Mouse (Mus musculus) heart, adult 2 months (tissue): ENCODE measurements around the gene Psma5. TPM values are rescaled to one million over a fixed set of nuclear protein-coding genes. Genes with fewer than 3 reads are reported as not detected.

ENCODE experiments used
- DNase-seq, 2 experiments: peaks; one replicate each; pipeline ENCODE4 v3.0.0; 2021
- H3K27ac ChIP-seq: fragments of 200-600 bp; 2 replicates; pipeline ENCODE4 v1.8.1; 2022
- H3K27me3 ChIP-seq: fragments of 200-500 bp; 2 replicates; pipeline ENCODE4 v1.6.1; 2012; ENCODE audit warnings: mild to moderate bottlenecking, low read length, inconsistent platforms, mixed read lengths; ENCODE audit not compliant: control insufficient read depth, insufficient read depth
- H3K36me3 ChIP-seq: fragments of 200-500 bp; 2 replicates; pipeline ENCODE4 v1.6.1; 2012; ENCODE audit warnings: low read length, inconsistent platforms; ENCODE audit not compliant: control insufficient read depth, insufficient read depth
- H3K4me1 ChIP-seq: fragments of 200-500 bp; 2 replicates; pipeline ENCODE4 v1.6.1; 2011; ENCODE audit warnings: low read length; ENCODE audit not compliant: control insufficient read depth, insufficient read depth
- H3K4me3 ChIP-seq: fragments of 200-600 bp; 2 replicates; pipeline ENCODE4 v1.8.1; 2022
- H3K79me2 ChIP-seq: fragments of 200-500 bp; replicated peaks from 2 replicates; pipeline ENCODE4 v1.6.1; 2012; ENCODE audit warnings: mild to moderate bottlenecking, inconsistent platforms, low read length, moderate library complexity, mixed read lengths; ENCODE audit not compliant: control insufficient read depth, insufficient read depth
- H3K9ac ChIP-seq: fragments of 200-500 bp; 2 replicates; pipeline ENCODE4 v1.6.1; 2012; ENCODE audit warnings: low read depth, mild to moderate bottlenecking, control low read depth, inconsistent platforms, low read length, mixed read lengths
- CTCF ChIP-seq: fragments of 200-600 bp; IDR thresholded peaks from 2 replicates; pipeline ENCODE4 v1.8.1; 2022; ENCODE audit warnings: antibody characterized with exemption, mild to moderate bottlenecking, moderate library complexity
- EP300 ChIP-seq: fragments of 200-500 bp; IDR thresholded peaks from 2 replicates; pipeline ENCODE4 v1.6.1; 2011; ENCODE audit warnings: low read depth, low read length, control low read depth; ENCODE audit not compliant: insufficient read depth
- POLR2A ChIP-seq: fragments of 200-500 bp; IDR thresholded peaks from 2 replicates; pipeline ENCODE4 v1.6.1; 2011; ENCODE audit warnings: mild to moderate bottlenecking, low read depth, low read length, control low read depth; ENCODE audit not compliant: insufficient read depth
- WGBS: fragments of 180-500 bp; shearing (Covaris S2); methylation state at CpG from one replicate; pipeline ENCODE4 v1.1.7; 2018; 5-methylcytosine and 5-hydroxymethylcytosine counted together
- intact Hi-C: fragments of 180-260 bp; cut with DNase I; formaldehyde crosslinking; loops from one replicate; pipeline ENCODE4 v1.15.1; 2025
- polyA plus RNA-seq: library from polyadenylated mRNA; depleted of rRNA; stranded (reverse); fragments of >200 nt; gene quantifications from 2 replicates; pipeline ENCODE4 v1.2.3, GENCODE M21; 2012
- total RNA-seq, 2 experiments: library from RNA; stranded (reverse); gene quantifications; 2 replicates each; pipeline ENCODE4 v1.2.3; 2021

The Psma5 gene
- total and polyA plus RNA-seq, 3 experiments, result 42.4 to 49.9 (median 48.1) TPM

DNA sequence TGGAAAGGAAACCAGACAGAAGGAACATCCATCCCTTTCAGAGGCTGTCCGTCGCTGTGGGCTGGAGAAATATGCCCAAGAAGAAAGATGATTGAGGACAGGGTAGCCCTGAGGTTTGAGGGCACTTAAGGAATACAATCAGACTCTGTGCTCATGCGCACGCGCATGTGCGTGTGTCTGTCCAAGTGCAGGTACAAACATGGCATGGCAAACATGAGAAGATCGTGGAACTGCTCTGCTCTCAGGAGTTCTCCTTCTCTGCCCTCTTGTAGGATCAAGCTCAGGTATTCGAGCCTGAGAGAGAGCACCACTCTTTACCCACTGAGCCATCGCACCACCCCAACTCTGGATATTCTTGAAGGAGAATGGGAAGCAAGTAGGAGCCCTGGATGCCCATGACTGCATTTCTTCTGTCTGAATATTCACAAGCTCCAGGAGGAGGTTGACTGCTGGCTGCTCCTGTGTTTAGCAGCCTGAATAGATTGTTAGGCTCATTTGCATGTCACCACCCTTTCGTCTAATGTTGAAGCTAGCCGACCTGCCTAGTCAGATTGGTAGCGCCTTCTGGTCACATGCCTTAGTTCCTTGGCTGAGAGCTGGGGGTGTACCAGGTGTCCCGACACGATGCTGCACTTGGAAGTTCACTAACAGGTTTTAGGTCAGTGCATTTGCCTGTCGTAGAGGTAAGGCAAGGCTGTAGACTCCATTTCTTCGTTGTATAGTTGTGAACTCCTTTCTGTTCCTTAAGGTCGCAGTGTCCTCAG lies 34.5 kb downstream of the Psma5 start:
- Histone ChIP-seq H3K4me3 (no peak overlapping the region), H3K36me3 (peaks cover 5% of the 10 kb centered on the region), H3K79me2 (no peaks in the 10 kb centered on the region), H3K27me3 (no peaks in the 10 kb centered on the region), H3K4me1 (peaks cover 20% of the 10 kb centered on the region), H3K9ac (no peak overlapping the region), H3K27ac (no peak overlapping the region)
- DNase-seq, result no peak
- TF ChIP-seq CTCF (no peak), POLR2A (no peak), EP300 (no peak)
- intact Hi-C loops, result no loop called here
- WGBS, result 78% methylated on average over 17 of the region's 17 CpGs

DNA sequence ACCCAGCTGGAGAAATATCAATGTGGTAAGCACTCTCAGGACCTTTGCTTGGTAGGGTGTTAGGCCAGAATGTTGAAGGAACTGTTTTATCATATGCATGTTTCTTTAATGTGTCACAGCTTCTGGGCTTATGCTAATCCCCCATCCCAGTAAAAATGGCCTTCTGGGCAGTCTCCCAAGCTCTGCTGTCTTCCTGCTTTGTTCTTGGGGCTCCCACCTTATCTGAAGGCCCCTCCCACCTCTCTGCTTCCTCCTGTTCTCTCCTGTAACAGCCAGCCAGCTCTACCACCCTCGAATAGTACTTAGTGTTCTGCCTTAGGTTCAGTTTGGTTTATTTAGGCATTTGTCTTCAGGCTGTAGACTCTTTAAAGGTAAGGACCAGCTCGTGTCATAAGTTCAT lies 37.7 kb downstream of the Psma5 start:
- H3K27me3 ChIP-seq, result no peaks in the 10 kb centered on the region
- no peak for DNase-seq
- peaks cover 5% of the 10 kb centered on the region for H3K36me3 ChIP-seq
- intact Hi-C loops, result no loop called here
- TF ChIP-seq POLR2A (no peak), CTCF (no peak), EP300 (no peak)
- no peak overlapping the region for H3K4me3 ChIP-seq
- WGBS, result 23% methylated on average over 2 of the region's 2 CpGs
- peak overlapping the region; percentile 81 for H3K27ac ChIP-seq
- no peaks in the 10 kb centered on the region for H3K79me2 ChIP-seq
- H3K4me1 ChIP-seq, result peaks cover 26% of the 10 kb centered on the region
- H3K9ac ChIP-seq, result no peak overlapping the region

DNA sequence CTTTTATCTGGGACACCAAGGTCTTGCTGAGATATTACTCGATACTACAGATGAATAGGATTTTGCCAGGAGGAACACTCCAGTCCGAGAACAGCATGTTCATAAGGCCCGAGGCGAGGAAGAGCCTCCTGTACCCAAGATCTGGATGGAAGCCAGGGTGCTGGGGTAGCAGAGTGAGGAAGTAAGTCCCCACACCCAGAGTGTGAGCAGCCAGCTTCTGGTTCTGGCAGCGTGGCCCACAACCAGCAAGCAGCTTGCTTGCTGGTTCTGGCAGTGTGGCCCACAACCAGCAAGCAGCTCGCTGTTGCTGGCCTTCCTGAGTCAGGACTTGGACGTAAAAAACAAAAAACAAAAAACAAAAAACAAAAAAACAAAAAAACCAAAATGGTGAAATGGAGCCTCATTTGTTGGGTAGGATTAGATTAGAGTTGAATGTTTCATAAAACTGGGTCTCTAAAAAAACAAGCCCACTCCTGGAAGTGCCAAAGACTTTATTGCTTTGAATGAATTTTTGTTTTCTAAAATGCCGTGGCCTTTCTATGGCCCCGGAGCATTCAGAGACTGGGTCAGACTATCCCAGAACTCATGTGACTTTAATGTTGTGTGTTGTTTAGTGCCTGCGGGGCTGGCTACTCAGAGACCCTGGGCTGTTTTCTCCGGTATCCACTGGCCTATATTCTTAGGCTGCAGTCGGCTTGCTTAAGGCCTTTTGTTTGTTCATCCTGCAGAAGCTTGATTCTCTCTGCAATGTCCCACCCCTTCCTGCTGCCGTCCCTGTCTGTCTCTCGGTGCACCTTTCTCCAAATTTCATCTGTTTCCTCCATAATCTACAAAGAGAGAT lies 38.9 kb downstream of the Psma5 start:
- Histone ChIP-seq H3K4me3 (peak overlapping the region; percentile 18; the same call in 1 of the 2 replicates), H3K27ac (peak overlapping the region; percentile 81), H3K36me3 (peaks cover 5% of the 10 kb centered on the region), H3K4me1 (peaks cover 23% of the 10 kb centered on the region), H3K27me3 (no peaks in the 10 kb centered on the region), H3K9ac (peak overlapping the region; percentile 31; the same call in 1 of the 2 replicates), H3K79me2 (no peaks in the 10 kb centered on the region)
- WGBS, result 27% methylated on average over 14 of the region's 14 CpGs
- TF ChIP-seq CTCF, result no peak
- TF ChIP-seq POLR2A, result no peak
- TF ChIP-seq EP300, result no peak
- DNase-seq, result peak; percentile 60 to 73
- intact Hi-C loops, result no loop called here

DNA sequence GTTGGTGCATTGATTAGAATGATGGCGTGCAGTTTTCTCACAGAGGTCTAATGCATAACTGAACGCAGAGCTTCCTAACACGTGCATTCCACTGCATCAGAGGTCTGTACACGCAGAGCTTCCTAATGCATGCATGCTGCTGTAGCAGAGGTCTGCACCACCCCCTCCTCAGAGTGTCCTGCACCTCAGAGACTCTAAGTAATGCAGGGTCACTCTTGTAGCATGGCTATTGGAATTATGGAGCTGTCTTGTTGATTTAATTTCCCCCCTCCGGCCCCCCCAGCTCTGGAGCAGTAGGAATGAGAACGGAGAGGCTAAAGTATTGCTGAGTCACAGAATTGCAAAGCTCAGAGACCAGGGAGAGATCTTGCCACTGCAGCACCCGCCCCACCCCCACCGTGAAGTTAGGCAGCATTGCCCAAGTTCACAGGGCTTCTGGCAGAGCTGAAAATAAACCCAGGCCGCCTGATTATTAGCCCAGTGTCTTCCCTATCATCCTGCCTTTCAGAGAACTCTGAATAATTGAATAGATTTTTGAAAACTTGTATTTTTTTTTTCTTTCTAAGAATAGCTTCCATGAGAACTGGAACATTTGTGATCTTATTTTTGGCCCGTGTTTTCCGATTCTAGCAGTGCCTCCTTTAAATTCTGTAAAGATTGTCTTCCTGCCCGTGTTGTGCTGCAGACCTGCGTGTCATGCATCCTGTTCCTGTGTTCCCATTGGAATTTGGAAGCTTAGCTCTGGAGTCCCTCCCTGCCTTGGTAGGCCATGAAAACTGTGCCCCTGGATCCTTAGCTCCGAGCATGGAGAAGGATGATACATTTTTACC lies 39.7 kb downstream of the Psma5 start:
- Histone ChIP-seq H3K27me3 (no peaks in the 10 kb centered on the region), H3K4me3 (peak overlapping the region; percentile 18; the same call in 1 of the 2 replicates), H3K79me2 (no peaks in the 10 kb centered on the region), H3K27ac (peak overlapping the region; percentile 81), H3K4me1 (peaks cover 22% of the 10 kb centered on the region), H3K36me3 (peaks cover 5% of the 10 kb centered on the region), H3K9ac (peak overlapping the region; percentile 31; the same call in 1 of the 2 replicates)
- TF ChIP-seq CTCF, result no peak
- TF ChIP-seq EP300, result no peak
- no peak for TF ChIP-seq POLR2A
- 7% methylated on average over 14 of the region's 14 CpGs for WGBS
- intact Hi-C loops, result no loop called here
- DNase-seq, result peak; percentile 59 to 63

DNA sequence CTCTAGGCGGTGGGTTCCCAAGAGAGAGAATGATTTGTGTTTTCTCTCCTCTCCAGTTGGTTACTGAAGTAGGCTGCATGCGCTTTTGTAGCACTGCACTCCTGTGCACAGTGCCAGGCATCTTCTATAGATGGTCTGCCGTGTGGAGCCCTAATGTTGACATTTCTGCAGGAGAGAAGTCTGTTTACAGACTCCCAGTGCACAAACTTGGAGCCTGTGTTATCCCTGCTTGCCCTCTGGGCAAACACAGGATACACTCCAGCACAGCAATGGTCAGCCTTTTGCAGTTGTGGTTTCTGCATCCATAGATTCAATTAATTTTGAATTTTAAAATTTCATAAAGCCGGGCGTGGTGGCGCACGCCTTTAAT lies 40.3 kb downstream of the Psma5 start:
- H3K9ac ChIP-seq, result no peak overlapping the region
- WGBS, result 70% methylated on average over 7 of the region's 7 CpGs
- TF ChIP-seq POLR2A (no peak), CTCF (no peak), EP300 (no peak)

More for the DNA sequence above, 40.3 kb downstream of the Psma5 start:
- intact Hi-C loops, result no loop called here
- H3K36me3 ChIP-seq, result peaks cover 5% of the 10 kb centered on the region
- no peak for DNase-seq
- H3K4me3 ChIP-seq, result no peak overlapping the region
- H3K4me1 ChIP-seq, result peaks cover 22% of the 10 kb centered on the region
- no peaks in the 10 kb centered on the region for H3K27me3 ChIP-seq
- H3K79me2 ChIP-seq, result no peaks in the 10 kb centered on the region
- peak overlapping the region; percentile 81 for H3K27ac ChIP-seq
